Mouse (Mus musculus): ENCODE results near the gene Habp4. TPM values are rescaled to one million over a fixed set of nuclear protein-coding genes. Genes with fewer than 3 reads are reported as not detected.

The Habp4 gene
- polyA plus RNA-seq, 1 experiment from 2014 or later, result 55.8 TPM

GRCm38 (mm10) chr13:64235777-64236176 is 74.2 kb downstream of the Habp4 start:
- 78% methylated on average over 3 of the region's 3 CpGs for WGBS
- H3K27ac ChIP-seq (ENCODE audit: low read depth, low read length), result no peak overlapping the region
- no peak overlapping the region for H3K4me3 ChIP-seq (ENCODE audit: low read depth, low read length)
- no peak overlapping the region for H3K4me2 ChIP-seq (ENCODE audit: low read depth, low read length)
- no peak for ATAC-seq (ENCODE audit: low read depth)
- no peaks in the 10 kb centered on the region for H3K36me3 ChIP-seq (ENCODE audit: control insufficient read depth, insufficient read depth, low read length)
- no peaks in the 10 kb centered on the region for H3K9me3 ChIP-seq (ENCODE audit: control insufficient read depth, low read length)
- H3K9ac ChIP-seq (replicated peaks; ENCODE audit: low read depth, low read length), result no peak overlapping the region
- H3K4me1 ChIP-seq (ENCODE audit: control insufficient read depth, insufficient read depth, low read length), result no peaks in the 10 kb centered on the region
- H3K27me3 ChIP-seq (ENCODE audit: control insufficient read depth, insufficient read depth, low read length), result no peaks in the 10 kb centered on the region

Other genes starting within 250 kb of the Habp4 start
- gene Hsd17b3, start 72.6 kb upstream of the Habp4 start, polyA plus RNA-seq (2014; fragmentation: Nextera tagmentation; extraction: Ambion mirVana), result not detected in 2 replicates
- gene Slc35d2, start 32.5 kb upstream of the Habp4 start, polyA plus RNA-seq (2014; fragmentation: Nextera tagmentation; extraction: Ambion mirVana), result 0.92 and 1.6 TPM in 2 replicates
- gene Zfp367, start 8.6 kb upstream of the Habp4 start, polyA plus RNA-seq (2014; fragmentation: Nextera tagmentation; extraction: Ambion mirVana), result 3.8 and 4.5 TPM in 2 replicates
- gene Cdc14b, start 113.5 kb downstream of the Habp4 start, polyA plus RNA-seq (2014; fragmentation: Nextera tagmentation; extraction: Ambion mirVana), result 3.5 and 4.0 TPM in 2 replicates
- gene Aaed1, start 150.9 kb downstream of the Habp4 start, polyA plus RNA-seq (2014; fragmentation: Nextera tagmentation; extraction: Ambion mirVana), result 11.8 and 15.0 TPM in 2 replicates
- gene Ctsl, start 209.1 kb downstream of the Habp4 start, polyA plus RNA-seq (2014; fragmentation: Nextera tagmentation; extraction: Ambion mirVana), result 133 and 173 TPM in 2 replicates